Mouse (Mus musculus) cerebellum, adult 2 months (tissue): ENCODE results near the gene Cct3.
A peak's percentile ranks its signal among the peaks of the same experiment; 100 is the strongest.

Source experiments
- CTCF ChIP-seq: fragments of 200-500 bp; IDR thresholded peaks from 2 replicates; pipeline ENCODE4 v1.5.1; 2011; ENCODE audit warnings: low read depth, mild to moderate bottlenecking, control low read depth, low read length, moderate library complexity, borderline replicate concordance; ENCODE audit not compliant: insufficient read depth
- POLR2A ChIP-seq: fragments of 200-500 bp; IDR thresholded peaks from 2 replicates; pipeline ENCODE4 v1.6.1; 2011; ENCODE audit warnings: low read length, control low read depth, borderline replicate concordance; ENCODE audit not compliant: insufficient read depth

DNA sequence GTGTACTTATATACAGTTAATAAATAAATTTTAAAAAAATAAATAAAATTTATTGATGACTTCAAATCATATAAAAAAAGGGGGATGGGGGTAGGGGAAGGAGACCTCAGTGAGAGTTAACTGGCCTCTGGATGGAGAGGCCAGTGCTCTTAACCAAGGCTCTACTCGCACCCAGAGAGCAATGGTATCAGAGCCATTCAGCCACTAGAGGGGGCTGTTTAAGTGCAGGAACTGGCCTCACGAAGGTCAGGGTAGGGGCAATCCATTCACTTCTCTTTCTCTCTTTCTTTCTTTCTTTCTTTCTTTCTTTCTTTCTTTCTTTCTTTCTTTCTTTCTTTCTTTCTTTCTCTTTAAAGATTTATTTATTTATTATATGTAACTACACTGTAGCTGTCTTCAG is 34.4 kb downstream of the Cct3 start:
- TF ChIP-seq CTCF (peak; percentile 66; the same call in 1 of the 2 replicates), POLR2A (no peak)
